Mouse (Mus musculus): ENCODE results near the gene Tbc1d8.

Gene Tbc1d8

GRCm38 (mm10) chr1:39325228-39325627 is 153.3 kb downstream of the Tbc1d8 start:
- Histone ChIP-seq H3K27me3 (ENCODE audit: control insufficient read depth, insufficient read depth, low read length, poor library complexity, severe bottlenecking) (no peaks in the 10 kb centered on the region), H3K36me3 (ENCODE audit: control insufficient read depth, insufficient read depth, low read length, poor library complexity, severe bottlenecking) (no peaks in the 10 kb centered on the region)
- DNase-seq (ENCODE audit: low read depth, low spot score), result no peak

- Histone ChIP-seq H3K27me3 (ENCODE audit: control insufficient read depth, insufficient read depth, low read length, poor library complexity, severe bottlenecking) (no peaks in the 10 kb centered on the region), H3K36me3 (ENCODE audit: control insufficient read depth, insufficient read depth, low read length, poor library complexity, severe bottlenecking) (no peaks in the 10 kb centered on the region)
- DNase-seq (ENCODE audit: low read depth, low spot score), result no peak
Measured at GRCm38 (mm10) chr1:39321954-39322353, 156.6 kb downstream of the Tbc1d8 start.
